Mouse (Mus musculus) c-Kit-positive CD71-positive TER-119-negative erythroid progenitor cells, embryonic 14.5 days (primary cell): ENCODE results near the gene Gm10642.

Experiments used
- DNase-seq: peaks from one replicate; pipeline ENCODE4 v3.0.0-alpha.2; 2013; ENCODE audit warnings: low read depth

Gm10642 gene

DNA sequence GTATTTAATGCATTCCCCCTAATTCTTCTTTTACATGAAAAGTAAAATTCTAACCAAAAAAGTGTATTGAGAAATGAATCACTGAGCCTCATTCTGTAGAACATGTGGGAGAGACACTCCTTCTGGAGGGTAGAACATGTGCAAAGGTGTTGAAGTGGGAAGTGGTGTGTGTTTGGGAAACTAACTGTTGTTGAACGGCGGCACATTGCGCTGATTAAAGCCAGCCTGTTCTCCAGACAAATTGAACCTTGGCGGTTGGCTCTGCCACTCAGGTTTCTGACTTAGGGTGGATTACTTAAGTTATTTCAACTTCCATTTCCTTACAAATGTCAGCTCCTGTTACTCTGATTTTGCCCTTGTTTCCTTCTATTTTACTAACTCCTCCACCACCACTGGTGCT lies 17.6 kb downstream of the Gm10642 start:
- no peak for DNase-seq

DNA sequence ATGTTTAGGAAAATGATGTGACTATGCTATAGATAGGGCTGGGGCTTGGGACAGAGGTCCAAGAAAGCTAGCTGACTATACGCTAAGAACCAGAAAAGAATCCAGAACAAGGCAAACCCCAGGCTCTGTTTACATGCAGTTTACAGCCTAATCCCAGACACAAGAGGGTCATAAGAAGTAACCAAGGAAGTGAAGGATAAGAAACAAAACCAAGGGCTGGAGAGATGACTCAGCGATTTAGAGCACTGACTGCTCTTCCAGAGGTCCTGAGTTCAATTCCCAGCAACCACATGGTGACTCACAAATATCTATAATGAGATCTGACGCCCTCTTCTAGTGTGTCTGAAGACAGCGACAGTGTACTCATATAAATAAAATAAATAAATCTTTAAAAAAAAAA lies 19.1 kb downstream of the Gm10642 start:
- DNase-seq, result no peak

DNA sequence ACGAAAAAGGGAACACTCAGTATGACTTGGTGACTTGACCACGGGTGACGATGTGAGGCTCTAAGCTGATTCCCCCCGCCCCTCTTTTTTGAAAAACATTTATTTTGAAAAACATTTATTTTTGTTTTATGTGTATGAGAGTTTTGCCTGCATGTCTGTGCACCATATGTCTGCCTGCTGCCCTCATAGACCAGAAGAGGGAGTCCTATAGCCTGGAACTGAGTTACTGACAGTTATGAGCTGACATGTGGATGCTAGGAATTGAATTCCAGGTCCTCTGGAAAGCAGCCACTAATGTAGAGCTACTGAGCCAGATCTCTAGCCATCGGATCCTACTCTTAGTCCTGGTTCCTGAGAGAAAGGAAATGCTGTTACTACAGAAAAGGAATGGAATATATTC lies 19.9 kb downstream of the Gm10642 start:
- no peak for DNase-seq

DNA sequence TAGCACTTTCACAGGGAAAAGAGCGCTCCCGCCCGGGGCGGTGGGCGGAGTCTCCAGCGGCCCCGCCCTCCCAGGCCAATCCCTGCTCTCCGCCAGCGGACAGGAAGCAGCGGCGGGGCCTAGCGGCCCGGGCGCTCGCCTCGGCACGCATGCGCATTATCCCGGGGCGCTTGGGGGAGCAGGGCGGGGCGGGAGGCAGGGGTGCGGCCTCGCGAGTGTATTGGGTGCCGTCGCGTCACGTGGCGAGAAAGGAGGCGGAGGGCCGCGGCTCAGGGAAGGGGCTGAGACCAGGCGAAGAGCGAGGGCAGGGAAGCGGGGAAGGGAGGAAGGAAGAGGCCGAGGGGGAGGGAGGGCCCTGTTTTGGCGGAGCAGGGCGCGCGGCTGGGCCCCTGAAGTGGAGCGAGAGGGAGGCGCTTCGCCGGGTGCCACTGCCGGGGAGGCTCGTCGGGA lies 22.7 kb downstream of the Gm10642 start, which contains the start of gene Adam10:
Adam10 (plus strand) TSS at position 316 of the 450 bp plus-strand sequence.
- peak; percentile 97 for DNase-seq

DNA sequence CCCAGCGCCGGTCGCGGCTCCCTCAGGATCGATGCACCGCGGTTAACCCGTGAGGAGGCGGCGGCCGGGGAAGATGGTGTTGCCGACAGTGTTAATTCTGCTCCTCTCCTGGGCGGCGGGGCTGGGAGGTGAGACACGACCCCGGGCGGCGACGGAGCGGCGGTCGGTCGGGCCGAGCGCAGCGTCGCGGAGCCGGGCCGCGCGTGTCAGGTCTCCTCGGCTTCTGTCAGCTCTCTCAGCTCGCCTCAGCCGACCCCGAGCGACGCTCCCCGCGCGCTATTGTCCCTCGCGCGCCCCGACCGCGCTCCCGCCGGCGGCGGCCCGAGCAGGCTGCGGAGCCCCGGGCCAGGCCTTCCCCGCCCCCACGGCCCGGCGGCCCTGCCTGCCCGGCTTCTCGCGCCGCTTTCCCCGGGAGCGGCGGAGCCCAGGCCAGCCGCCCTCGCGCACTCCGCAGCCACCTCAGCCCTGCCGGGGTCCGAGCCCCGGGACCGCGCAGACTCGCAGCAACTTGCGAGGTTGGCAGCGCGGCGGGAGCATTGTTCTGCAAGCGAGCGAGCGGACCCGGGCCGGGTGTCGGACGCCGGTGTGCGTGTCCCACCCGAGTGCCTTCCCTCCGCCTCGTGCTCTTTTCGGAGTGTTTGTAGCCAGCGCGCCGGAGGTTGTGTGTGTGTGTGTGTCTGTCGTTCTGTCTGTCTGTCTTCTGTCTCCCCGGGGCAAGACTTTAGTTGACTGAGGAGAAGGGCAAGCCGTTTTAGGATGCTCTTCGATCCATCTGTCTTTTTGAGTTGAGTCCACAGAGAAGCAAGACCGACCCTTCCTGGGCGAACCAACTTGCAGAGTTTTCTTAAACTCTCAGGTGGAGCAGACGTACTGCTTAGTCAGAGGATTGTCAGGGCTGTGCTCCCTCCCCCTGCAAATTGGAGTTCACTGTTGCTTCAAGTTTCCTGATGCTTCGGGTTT lies 23.4 kb downstream of the Gm10642 start:
- DNase-seq, result no peak

DNA sequence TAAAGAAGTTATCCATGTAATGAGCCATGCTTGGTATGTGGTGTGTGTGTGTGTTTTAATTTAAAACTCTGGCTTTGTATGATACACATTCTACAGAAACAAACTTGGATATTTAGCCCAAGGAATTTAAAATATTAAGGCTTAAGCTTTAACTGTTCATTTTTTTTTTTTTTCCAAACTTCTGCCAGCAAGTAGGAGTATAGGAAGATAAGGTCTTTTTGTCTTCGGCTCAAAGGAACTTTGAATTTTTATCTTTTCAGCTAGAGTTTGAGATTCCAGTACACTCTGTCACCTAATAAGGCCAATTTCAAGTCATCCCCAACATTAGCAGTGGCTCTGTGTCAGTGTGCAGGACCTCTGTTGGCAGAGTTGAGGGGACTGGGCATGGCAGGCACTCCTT lies 26.2 kb downstream of the Gm10642 start:
- DNase-seq, result no peak

DNA sequence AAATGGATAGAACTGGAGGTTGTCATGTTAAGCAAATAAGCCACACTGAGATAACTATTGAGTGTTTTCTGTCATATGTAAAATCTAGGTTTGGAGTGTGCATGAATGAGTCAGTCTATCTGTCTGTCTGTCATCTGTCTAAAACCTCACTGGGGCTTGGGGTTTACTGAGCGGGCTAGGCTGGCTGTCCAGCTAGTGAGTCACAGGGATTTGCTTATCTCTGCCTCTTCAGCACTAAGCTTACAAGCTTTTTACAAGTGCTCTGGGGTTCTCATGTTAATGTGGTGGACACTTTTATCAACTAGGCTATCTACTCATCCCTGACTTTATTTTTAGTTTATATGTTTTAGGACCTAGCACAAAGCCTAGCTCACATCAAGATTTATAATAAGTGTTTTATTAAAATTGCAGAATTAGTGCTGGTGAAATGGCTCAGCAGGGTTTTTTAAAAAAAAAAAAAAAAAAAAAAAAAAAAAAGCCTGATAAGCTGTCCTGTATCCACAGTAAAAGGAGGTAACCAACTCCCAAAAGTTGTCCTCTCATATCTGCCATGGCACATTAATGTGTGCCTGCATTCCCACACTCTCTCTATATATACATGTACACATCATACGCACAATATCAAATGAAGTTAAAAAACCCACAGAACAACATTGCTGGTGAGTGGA lies 32.4 kb downstream of the Gm10642 start:
- no peak for DNase-seq

DNA sequence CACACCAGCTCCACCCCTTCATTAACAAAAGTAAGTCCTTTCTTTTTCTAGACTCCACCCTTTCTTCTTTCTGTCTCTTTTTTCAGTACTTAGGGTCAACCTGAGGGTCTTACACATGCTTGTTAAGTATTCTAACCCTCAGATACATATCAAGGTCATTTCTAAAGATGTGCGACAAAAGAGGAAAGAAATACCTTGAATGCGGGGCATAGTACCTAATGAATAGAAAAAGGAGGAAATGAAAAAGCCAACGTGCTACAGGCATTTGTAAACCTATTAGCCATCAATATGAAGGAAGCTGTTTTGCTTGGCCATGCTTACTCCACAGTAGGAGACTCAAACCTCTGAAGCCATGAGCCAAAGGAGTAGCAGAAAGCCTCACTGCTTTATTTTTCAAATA lies 33.9 kb downstream of the Gm10642 start:
- DNase-seq, result no peak

DNA sequence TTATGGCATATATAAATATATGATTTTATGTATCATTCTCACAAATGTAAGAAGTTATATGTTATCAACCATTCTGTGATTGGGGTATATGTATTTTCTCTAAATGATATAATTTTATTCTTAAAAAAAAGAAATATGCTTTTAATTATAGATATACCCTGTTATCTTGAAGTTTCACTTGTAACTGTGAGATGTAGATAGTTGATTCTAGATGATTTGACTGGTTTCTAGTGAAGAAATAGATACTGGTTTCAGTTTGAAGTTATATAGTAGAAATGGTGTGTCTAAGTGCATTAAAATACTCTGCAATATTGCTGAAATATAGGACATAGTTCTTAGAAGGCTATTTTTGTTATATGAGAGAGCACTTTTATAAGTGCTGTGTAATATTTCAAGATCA lies 34.5 kb downstream of the Gm10642 start:
- DNase-seq, result no peak

DNA sequence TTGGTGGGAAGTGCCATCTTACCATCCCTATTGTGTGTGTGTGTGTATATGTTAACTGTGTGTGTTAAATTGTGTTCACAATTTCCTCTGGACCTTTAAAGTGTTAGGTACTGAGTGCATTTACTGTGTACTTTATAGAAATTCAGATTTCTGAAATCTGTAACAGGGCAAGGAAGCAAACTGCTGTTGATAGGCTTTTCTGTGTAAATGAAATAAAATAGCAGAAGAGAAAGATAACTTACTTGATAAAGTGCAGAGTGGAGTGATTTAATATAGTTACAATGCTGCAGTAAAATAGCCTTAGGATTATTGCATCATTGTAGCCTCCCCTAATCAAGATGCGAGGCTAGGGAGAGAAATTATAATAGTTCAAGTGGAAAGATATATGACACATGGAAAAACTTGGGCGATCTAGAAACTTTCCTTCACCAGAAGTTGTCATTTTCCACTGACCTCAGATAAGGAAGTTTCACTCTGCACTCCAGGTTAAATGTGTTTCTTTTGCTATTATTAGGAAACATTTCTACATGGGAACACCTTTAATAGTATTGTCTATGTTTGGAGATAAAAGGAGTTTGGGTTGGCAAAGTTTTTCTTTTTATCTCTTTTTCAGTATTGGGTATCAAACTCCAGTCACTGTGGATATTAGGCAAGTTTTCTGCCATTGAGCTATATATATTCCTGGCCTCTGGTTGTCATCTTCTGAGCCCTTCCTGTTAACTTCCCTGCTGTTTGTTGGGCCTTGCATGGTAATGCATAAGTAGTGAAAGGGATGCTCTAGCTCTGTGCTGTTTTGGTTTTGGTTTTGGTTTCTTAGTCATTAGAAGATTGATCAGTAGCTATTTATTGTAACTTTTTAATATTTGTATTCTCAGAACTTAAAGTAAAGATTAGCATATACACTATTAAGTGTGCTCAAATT lies 36.0 kb downstream of the Gm10642 start:
- DNase-seq, result no peak

DNA sequence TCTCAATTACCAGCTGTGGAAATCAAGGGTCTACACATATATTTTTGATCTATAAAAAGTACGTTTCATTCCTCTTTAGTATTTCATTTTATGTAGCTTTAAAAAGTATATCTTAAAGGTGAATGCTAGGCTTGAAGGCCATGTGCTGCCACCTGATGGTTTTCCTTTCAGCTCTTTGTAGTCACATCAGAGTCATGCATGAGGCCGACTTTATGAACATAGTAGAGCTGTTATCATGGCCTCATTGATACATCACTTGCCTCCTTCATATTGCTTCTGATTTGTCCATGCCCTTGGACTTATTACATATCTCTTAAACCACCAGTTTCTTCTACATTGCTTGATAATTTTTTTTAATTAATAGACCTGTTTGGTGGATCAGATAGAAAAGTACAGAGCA lies 39.7 kb downstream of the Gm10642 start:
- no peak for DNase-seq

DNA sequence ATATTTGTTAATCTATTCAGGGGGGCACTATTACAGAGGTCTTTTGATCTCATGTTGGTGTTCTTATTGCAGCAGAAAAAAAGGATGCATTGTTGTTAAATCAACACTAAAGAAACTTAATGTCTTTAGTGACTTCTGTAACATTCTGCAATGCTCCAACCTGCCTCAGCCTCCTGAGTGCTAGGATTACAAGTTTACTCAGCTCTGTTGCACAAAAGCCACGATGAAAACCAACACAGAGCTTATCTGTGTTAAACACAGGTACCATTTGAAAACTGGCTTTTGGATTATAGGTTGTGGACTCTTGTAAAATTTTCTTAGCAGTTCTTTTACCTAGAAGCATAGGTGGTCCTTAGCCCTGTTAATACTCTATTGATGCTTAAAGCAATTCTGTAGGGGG lies 42.0 kb downstream of the Gm10642 start:
- DNase-seq, result no peak

DNA sequence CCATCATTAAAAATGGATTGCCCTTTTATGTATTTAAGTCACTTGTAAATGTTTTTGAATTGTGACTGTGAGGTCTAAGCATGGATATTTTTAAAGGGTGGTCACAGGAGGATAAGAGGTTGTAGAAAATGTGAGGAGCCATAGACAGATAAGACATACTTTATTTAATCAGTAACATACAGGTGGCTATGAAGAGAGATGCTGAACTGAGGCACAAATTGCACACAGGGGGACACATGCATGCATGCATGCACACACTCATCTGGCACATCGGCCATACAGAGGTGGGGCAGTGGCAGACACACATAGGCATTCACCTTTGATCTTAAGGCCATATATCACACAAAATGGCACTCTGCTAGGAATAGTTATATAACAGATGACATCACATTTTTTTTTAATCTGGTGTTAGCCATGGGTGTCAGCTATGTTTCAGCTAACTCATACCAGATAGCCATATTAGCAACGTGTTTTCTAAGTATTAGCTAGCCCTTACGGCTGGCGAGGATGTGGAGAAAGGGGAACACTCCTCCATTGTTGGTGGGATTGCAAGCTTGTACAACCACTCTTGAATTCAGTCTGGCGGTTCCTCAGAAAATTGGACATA lies 47.6 kb downstream of the Gm10642 start:
- no peak for DNase-seq

DNA sequence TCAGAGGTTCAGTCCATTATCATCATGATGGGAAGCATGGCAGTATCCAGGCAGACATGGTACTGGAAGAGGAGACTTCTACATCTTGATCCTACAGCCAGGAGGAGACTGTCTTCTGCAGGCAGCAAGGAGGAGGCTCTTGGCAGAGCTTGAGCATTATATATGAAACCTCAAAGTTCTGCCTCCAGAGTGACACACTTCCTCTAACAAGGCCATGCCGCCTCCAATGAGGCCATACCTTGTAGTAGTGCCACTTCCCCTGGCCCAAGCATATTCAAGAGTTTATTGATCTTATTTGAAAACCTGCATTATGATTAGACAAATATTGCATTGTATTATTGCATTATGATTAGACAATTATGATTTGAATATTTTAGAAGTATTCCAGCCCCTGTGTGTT lies 50.4 kb downstream of the Gm10642 start:
- no peak for DNase-seq
